Mouse (Mus musculus): ENCODE results near the gene Lnpep. TPM values are rescaled to one million over a fixed set of nuclear protein-coding genes. Genes with fewer than 3 reads are reported as not detected.
"Not testable (repeated sequence)": the region's sequence is repeated elsewhere in the genome, so short reads cannot be mapped to it uniquely, and the experiment has no call there.

Gene Lnpep
- polyA plus RNA-seq, 1 experiment from 2014 or later = 12.7 TPM

GRCm38 (mm10) chr17:17567071-17567470 is 57.8 kb downstream of the Lnpep start:
- Histone ChIP-seq H3K27ac (ENCODE audit: low read length) (no peak overlapping the region), H3K36me3 (ENCODE audit: control insufficient read depth, insufficient read depth) (peaks cover 32% of the 10 kb centered on the region), H3K9ac (ENCODE audit: low read length) (no peak overlapping the region), H3K4me2 (ENCODE audit: low read depth, low read length) (no peak overlapping the region), H3K27me3 (ENCODE audit: control insufficient read depth, insufficient read depth, low read length) (no peaks in the 10 kb centered on the region), H3K9me3 (replicated peaks; ENCODE audit: control insufficient read depth, low read length) (no peaks in the 10 kb centered on the region), H3K4me1 (ENCODE audit: control insufficient read depth, insufficient read depth, low read length) (no peaks in the 10 kb centered on the region), H3K4me3 (ENCODE audit: low read length) (no peak overlapping the region)
- ATAC-seq (replicated peaks; ENCODE audit: extremely low read depth, insufficient read depth, low FRiP score) = no peak
- 45% methylated on average over 3 of the region's 3 CpGs for WGBS

DNA sequence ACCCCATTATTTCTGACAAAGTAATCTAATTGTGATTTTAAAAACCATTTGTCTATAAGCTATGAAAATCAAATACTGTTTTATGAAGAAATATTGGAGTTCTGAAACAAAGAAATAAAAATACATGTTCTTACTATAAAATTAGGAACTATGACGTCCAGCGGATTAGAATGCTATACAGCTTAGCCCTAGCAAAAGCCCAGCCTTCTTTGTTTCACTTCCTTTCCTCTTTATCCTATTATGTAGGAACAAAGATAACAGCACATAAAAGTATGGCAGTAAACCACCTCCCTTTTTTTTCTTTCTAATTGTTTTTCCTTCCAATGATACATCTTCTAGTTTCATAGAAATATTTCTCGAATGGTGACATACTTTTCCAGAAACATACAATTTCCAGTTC is 75.9 kb downstream of the Lnpep start:
- Histone ChIP-seq H3K9ac (ENCODE audit: low read length) (no peak overlapping the region), H3K36me3 (ENCODE audit: control insufficient read depth, insufficient read depth) (peaks cover 20% of the 10 kb centered on the region), H3K9me3 (replicated peaks; ENCODE audit: control insufficient read depth, low read length) (no peaks in the 10 kb centered on the region), H3K27ac (ENCODE audit: low read length) (no peak overlapping the region), H3K4me3 (ENCODE audit: low read length) (no peak overlapping the region), H3K27me3 (ENCODE audit: control insufficient read depth, insufficient read depth, low read length) (no peaks in the 10 kb centered on the region), H3K4me2 (ENCODE audit: low read depth, low read length) (no peak overlapping the region), H3K4me1 (ENCODE audit: control insufficient read depth, insufficient read depth, low read length) (no peaks in the 10 kb centered on the region)
- no peak for ATAC-seq (replicated peaks; ENCODE audit: extremely low read depth, insufficient read depth, low FRiP score)
- WGBS = 77% methylated on average over 3 of the region's 3 CpGs

DNA sequence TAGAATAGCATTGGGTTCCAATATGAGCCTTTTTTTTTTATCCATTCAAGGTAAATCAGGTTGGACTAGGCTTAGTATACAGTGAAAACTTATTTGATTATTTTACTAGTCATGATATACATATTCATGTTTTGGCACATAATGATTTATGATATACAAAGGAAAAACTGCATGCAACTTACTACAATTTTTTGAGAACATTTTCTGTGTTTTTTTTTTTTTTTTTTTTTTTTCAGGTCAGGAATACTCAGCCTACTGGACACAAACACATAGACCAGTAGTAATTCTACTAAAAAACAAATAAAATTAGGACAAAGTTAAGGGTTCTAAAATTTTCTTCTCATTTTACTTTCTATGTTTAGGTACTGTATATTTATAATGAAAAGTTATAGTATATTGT is 93.5 kb downstream of the Lnpep start:
- no peaks in the 10 kb centered on the region for H3K9me3 ChIP-seq (replicated peaks; ENCODE audit: control insufficient read depth, low read length)
- H3K4me2 ChIP-seq (ENCODE audit: low read depth, low read length) = no peak overlapping the region
- no peak overlapping the region for H3K9ac ChIP-seq (ENCODE audit: low read length)
- no peak overlapping the region for H3K27ac ChIP-seq (ENCODE audit: low read length)
- no peak for ATAC-seq (replicated peaks; ENCODE audit: extremely low read depth, insufficient read depth, low FRiP score)
- peaks cover 32% of the 10 kb centered on the region for H3K36me3 ChIP-seq (ENCODE audit: control insufficient read depth, insufficient read depth)
- H3K27me3 ChIP-seq (ENCODE audit: control insufficient read depth, insufficient read depth, low read length) = no peaks in the 10 kb centered on the region
- H3K4me1 ChIP-seq (ENCODE audit: control insufficient read depth, insufficient read depth, low read length) = no peaks in the 10 kb centered on the region
- H3K4me3 ChIP-seq (ENCODE audit: low read length) = no peak overlapping the region

DNA sequence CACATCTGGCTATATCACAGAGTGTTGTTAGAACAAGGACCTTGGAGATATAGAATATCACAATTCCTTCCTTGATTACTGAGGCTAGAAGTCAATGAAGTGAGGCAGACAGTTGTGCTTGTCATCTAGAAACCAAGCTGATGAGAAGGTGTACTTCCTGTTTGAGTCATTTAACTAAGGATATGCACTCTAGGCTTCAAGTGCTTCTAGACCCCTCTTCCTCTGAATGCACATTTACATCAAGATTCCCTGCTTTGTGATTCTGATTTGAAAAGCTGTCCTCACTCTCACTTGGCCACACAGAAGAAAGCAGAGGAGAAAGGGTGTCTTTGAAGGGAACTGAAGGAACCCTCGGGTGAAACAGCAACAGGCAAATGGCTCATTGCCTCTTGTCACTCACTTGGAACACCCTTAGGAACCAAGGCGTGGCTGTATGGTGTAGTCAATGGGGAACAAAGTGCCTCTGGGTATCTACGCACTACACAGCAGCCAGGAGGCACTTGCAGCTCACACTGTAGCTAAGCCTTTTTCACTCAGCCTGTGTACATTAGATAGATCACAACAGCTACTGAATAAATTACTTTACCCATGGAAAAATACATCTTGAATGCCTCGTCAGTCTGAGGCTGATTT is 108.3 kb downstream of the Lnpep start:
- H3K27ac ChIP-seq (ENCODE audit: low read length) = no peak overlapping the region
- ATAC-seq (replicated peaks; ENCODE audit: extremely low read depth, insufficient read depth, low FRiP score) = no peak
- no peaks in the 10 kb centered on the region for H3K9me3 ChIP-seq (replicated peaks; ENCODE audit: control insufficient read depth, low read length)
- WGBS = 68% methylated on average over 4 of the region's 4 CpGs
- H3K4me1 ChIP-seq (ENCODE audit: control insufficient read depth, insufficient read depth, low read length) = no peaks in the 10 kb centered on the region
- H3K9ac ChIP-seq (ENCODE audit: low read length) = no peak overlapping the region
- H3K4me2 ChIP-seq (ENCODE audit: low read depth, low read length) = no peak overlapping the region
- H3K4me3 ChIP-seq (ENCODE audit: low read length) = no peak overlapping the region
- no peaks in the 10 kb centered on the region for H3K27me3 ChIP-seq (ENCODE audit: control insufficient read depth, insufficient read depth, low read length)
- no peaks in the 10 kb centered on the region for H3K36me3 ChIP-seq (ENCODE audit: control insufficient read depth, insufficient read depth)

DNA sequence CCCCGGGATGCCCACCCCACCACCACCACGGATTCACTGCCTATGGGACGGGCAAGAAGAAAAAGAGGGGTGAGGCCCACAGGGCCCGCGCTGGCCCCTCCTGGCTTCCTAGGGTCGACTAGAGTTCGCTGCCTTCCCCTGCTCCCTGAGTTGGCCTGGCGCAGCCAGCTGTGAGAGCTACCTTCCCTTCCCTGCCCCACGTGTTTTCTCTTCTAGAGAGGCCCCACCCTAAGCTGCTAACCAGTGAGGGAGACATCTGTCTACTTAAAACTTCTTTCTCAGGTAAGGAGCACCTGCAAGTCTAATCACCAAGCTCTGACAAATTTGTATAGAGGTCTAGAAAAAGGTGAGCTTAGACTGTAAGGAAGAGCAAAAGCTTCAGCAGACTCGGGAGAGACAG is 118.2 kb downstream of the Lnpep start:
- no peak overlapping the region for H3K4me3 ChIP-seq (ENCODE audit: low read length)
- no peak for ATAC-seq (replicated peaks; ENCODE audit: extremely low read depth, insufficient read depth, low FRiP score)
- H3K36me3 ChIP-seq (ENCODE audit: control insufficient read depth, insufficient read depth) = no peaks in the 10 kb centered on the region
- no peaks in the 10 kb centered on the region for H3K9me3 ChIP-seq (replicated peaks; ENCODE audit: control insufficient read depth, low read length)
- no peak overlapping the region for H3K27ac ChIP-seq (ENCODE audit: low read length)
- H3K4me1 ChIP-seq (ENCODE audit: control insufficient read depth, insufficient read depth, low read length) = no peaks in the 10 kb centered on the region
- H3K4me2 ChIP-seq (ENCODE audit: low read depth, low read length) = no peak overlapping the region
- 84% methylated on average over 10 of the region's 10 CpGs for WGBS
- no peak overlapping the region for H3K9ac ChIP-seq (ENCODE audit: low read length)
- H3K27me3 ChIP-seq (ENCODE audit: control insufficient read depth, insufficient read depth, low read length) = no peaks in the 10 kb centered on the region

GRCm38 (mm10) chr17:17499278-17499677 is 125.6 kb downstream of the Lnpep start:
- Histone ChIP-seq H3K36me3 (ENCODE audit: control insufficient read depth, insufficient read depth) (no peaks in the 10 kb centered on the region), H3K4me1 (ENCODE audit: control insufficient read depth, insufficient read depth, low read length) (peaks cover 7% of the 10 kb centered on the region), H3K9me3 (replicated peaks; ENCODE audit: control insufficient read depth, low read length) (no peaks in the 10 kb centered on the region), H3K4me2 (ENCODE audit: low read depth, low read length) (peak overlapping the region; percentile 15), H3K27me3 (ENCODE audit: control insufficient read depth, insufficient read depth, low read length) (no peaks in the 10 kb centered on the region), H3K27ac (ENCODE audit: low read length) (peak overlapping the region; percentile 2; the same call in 1 of the 2 replicates), H3K4me3 (ENCODE audit: low read length) (no peak overlapping the region), H3K9ac (ENCODE audit: low read length) (no peak overlapping the region)
- ATAC-seq (replicated peaks; ENCODE audit: extremely low read depth, insufficient read depth, low FRiP score) = no peak
- 23% methylated on average over 3 of the region's 3 CpGs for WGBS

DNA sequence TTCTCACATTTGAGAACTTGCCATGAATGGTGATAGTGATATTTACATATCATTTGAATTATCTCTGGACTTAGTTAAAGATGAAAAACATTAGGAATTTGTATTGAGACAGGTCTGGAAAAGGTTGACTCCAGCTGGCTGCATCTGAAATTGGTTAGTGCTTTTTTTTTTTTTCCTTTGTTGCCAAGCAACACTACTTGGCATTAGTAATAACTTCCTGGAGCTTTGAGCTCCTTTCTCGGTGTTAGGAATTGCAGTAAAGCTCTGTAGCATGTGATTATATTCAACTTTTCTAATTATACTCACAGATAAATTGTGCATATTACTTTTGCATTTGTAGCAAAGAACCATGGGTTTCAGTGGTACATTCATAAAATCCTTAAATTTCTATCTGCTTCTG is 126.0 kb downstream of the Lnpep start:
- H3K4me1 ChIP-seq (ENCODE audit: control insufficient read depth, insufficient read depth, low read length) = peaks cover 7% of the 10 kb centered on the region
- H3K4me2 ChIP-seq (ENCODE audit: low read depth, low read length) = no peak overlapping the region
- H3K9me3 ChIP-seq (replicated peaks; ENCODE audit: control insufficient read depth, low read length) = no peaks in the 10 kb centered on the region
- no peaks in the 10 kb centered on the region for H3K36me3 ChIP-seq (ENCODE audit: control insufficient read depth, insufficient read depth)
- H3K9ac ChIP-seq (ENCODE audit: low read length) = no peak overlapping the region
- ATAC-seq (replicated peaks; ENCODE audit: extremely low read depth, insufficient read depth, low FRiP score) = no peak
- WGBS = 23% methylated on average over 1 of the region's 1 CpGs
- no peak overlapping the region for H3K4me3 ChIP-seq (ENCODE audit: low read length)
- no peak overlapping the region for H3K27ac ChIP-seq (ENCODE audit: low read length)
- no peaks in the 10 kb centered on the region for H3K27me3 ChIP-seq (ENCODE audit: control insufficient read depth, insufficient read depth, low read length)

DNA sequence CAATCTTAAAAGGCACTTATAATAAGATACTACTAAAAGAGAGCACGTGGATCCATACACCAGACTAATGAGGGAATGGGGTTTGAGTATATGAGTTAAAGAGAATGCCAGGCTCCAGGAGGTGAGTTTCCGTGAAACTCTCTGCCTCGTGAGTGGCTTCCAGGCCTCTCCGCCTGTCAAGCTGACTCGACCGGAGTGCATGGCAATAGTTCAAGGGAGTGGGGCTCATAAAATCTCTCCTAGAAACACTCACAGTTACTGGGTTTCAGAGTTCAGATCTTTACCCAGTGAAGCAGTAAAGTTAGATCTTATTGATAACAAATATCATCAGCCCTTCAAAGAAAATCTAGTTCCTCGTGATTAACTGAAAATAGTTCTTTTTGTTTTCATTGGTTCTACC is 128.1 kb downstream of the Lnpep start:
- Histone ChIP-seq H3K9ac (ENCODE audit: low read length) (no peak overlapping the region), H3K27ac (ENCODE audit: low read length) (no peak overlapping the region), H3K9me3 (replicated peaks; ENCODE audit: control insufficient read depth, low read length) (no peaks in the 10 kb centered on the region), H3K4me3 (ENCODE audit: low read length) (no peak overlapping the region), H3K4me1 (ENCODE audit: control insufficient read depth, insufficient read depth, low read length) (peaks cover 7% of the 10 kb centered on the region), H3K4me2 (ENCODE audit: low read depth, low read length) (no peak overlapping the region), H3K27me3 (ENCODE audit: control insufficient read depth, insufficient read depth, low read length) (no peaks in the 10 kb centered on the region), H3K36me3 (ENCODE audit: control insufficient read depth, insufficient read depth) (no peaks in the 10 kb centered on the region)
- no peak for ATAC-seq (replicated peaks; ENCODE audit: extremely low read depth, insufficient read depth, low FRiP score)
- whole genome bisulfite sequencing = 82% methylated on average over 7 of the region's 7 CpGs

GRCm38 (mm10) chr17:17496234-17496633 is 128.6 kb downstream of the Lnpep start:
- H3K27ac ChIP-seq (ENCODE audit: low read length); H3K27me3 ChIP-seq (ENCODE audit: control insufficient read depth, insufficient read depth, low read length); H3K36me3 ChIP-seq (ENCODE audit: control insufficient read depth, insufficient read depth); H3K4me1 ChIP-seq (ENCODE audit: control insufficient read depth, insufficient read depth, low read length); H3K9me3 ChIP-seq (replicated peaks; ENCODE audit: control insufficient read depth, low read length); H3K4me3 ChIP-seq (ENCODE audit: low read length); H3K4me2 ChIP-seq (ENCODE audit: low read depth, low read length); ATAC-seq (replicated peaks; ENCODE audit: extremely low read depth, insufficient read depth, low FRiP score); H3K9ac ChIP-seq (ENCODE audit: low read length): not testable (repeated sequence)

All from heart, embryonic 16.5 days (tissue).